Mouse (Mus musculus) duodenum, adult 2 months (tissue): Measurements from ENCODE around the gene Trappc11. TPM values are rescaled to one million over a fixed set of nuclear protein-coding genes. Genes with fewer than 3 reads are reported as not detected.

Experiments
- polyA plus RNA-seq: library from polyadenylated mRNA; depleted of rRNA; stranded (reverse); fragments of >200 nt; gene quantifications from 2 replicates; pipeline ENCODE4 v1.2.3, GENCODE M21; 2012; ENCODE audit warnings: low replicate concordance; rRNA removed

Trappc11 gene
- polyA plus RNA-seq: 9.5 and 10.1 TPM in 2 replicates

GRCm38 (mm10) chr8:47533344-47534125 is at the start of gene Trappc11, which contains the start of gene Rwdd4a:
Gene Trappc11, minus strand, starts transcription at chr8:47533470.
Gene Rwdd4a, plus strand, starts transcription at chr8:47533664.

GRCm38 (mm10) chr8:47446312-47447046 is 86.8 kb downstream of the Trappc11 start, which contains the start of gene Stox2:
Gene Stox2, minus strand, starts transcription at chr8:47446362.

Other genes with a start within 250 kb of the Trappc11 start
- 0.75 and 1.3 TPM in 2 replicates for gene Stox2, start 87.1 kb downstream of the Trappc11 start, polyA plus RNA-seq
- 12.5 and 14.8 TPM in 2 replicates for gene Rwdd4a, start 194 bp upstream of the Trappc11 start, polyA plus RNA-seq
- gene Ing2, start 142.1 kb upstream of the Trappc11 start, polyA plus RNA-seq: 1.2 and 2.3 TPM in 2 replicates
- gene Cdkn2aip, start 180.5 kb upstream of the Trappc11 start, polyA plus RNA-seq: 17.9 and 25.5 TPM in 2 replicates